Mouse (Mus musculus) CH12.LX (cell line): ENCODE results near the gene Setd3. TPM values are rescaled to one million over a fixed set of nuclear protein-coding genes. Genes with fewer than 3 reads are reported as not detected.

Source experiments
- DNase-seq: peaks from one replicate; pipeline ENCODE4 v3.0.0-alpha.2; 2013; ENCODE audit errors: extremely low read depth
- H3K27ac ChIP-seq: 2 replicates; pipeline ENCODE4 v1.5.1; 2012; ENCODE audit warnings: low read depth, mild to moderate bottlenecking, control low read depth, moderate library complexity; ENCODE audit not compliant: insufficient read depth
- H3K27me3 ChIP-seq: replicated peaks from 2 replicates; pipeline ENCODE3; 2012; ENCODE audit warnings: inconsistent platforms
- H3K36me3 ChIP-seq, 2 experiments: replicated peaks in 1 of 2; 2 replicates each; pipeline versions ENCODE3 to v1.6.1; 2012; ENCODE audit warnings: inconsistent platforms in 1 of 2, low read length in 1 of 2, mild to moderate bottlenecking in 1 of 2, mixed read lengths in 1 of 2, moderate library complexity in 1 of 2; ENCODE audit not compliant: control insufficient read depth in 1 of 2, insufficient read depth in 1 of 2
- H3K4me1 ChIP-seq, 2 experiments: 2 replicates each; pipeline ENCODE4 v1.6.1; 2012; ENCODE audit warnings: inconsistent platforms in 1 of 2, moderate library complexity in 1 of 2; ENCODE audit not compliant: insufficient read depth in 2 of 2, control insufficient read depth in 1 of 2
- H3K4me2 ChIP-seq: 2 replicates; pipeline ENCODE4 v1.6.1; 2012; ENCODE audit warnings: low read depth, mild to moderate bottlenecking, control low read depth; ENCODE audit not compliant: poor library complexity, insufficient read depth, severe bottlenecking
- H3K4me3 ChIP-seq, 3 experiments: fragments of 150-350 bp in 1 of 3; sonication (generic) in 1 of 3; replicated peaks in 1 of 3; 2 replicates each; pipeline versions ENCODE3 to v1.5.1; 2011 to 2012; ENCODE audit warnings: low read depth in 2 of 3, low read length in 2 of 3, mild to moderate bottlenecking in 2 of 3, moderate library complexity in 2 of 3, control low read depth in 1 of 3, improper control_type of control experiment in 1 of 3, inconsistent platforms in 1 of 3, mixed read lengths in 1 of 3; ENCODE audit not compliant: poor library complexity in 1 of 3
- H3K79me2 ChIP-seq: replicated peaks from 2 replicates; pipeline ENCODE4 v1.6.1; 2012; ENCODE audit warnings: mild to moderate bottlenecking, moderate library complexity; ENCODE audit not compliant: control insufficient read depth, poor library complexity, insufficient read depth, severe bottlenecking; ENCODE audit errors: extremely low read depth
- H3K9ac ChIP-seq: 2 replicates; pipeline ENCODE4 v1.6.1; 2012; ENCODE audit warnings: low read depth, mild to moderate bottlenecking, control low read depth, moderate library complexity; ENCODE audit not compliant: insufficient read depth
- H3K9me3 ChIP-seq: replicated peaks from 2 replicates; pipeline ENCODE3; 2012; ENCODE audit warnings: low read length, inconsistent platforms, mixed read lengths
- BHLHE40 ChIP-seq: IDR thresholded peaks from 2 replicates; pipeline ENCODE4 v1.6.1; 2011; ENCODE audit warnings: mild to moderate bottlenecking, low read depth, low read length, improper control_type of control experiment
- CHD1 ChIP-seq: IDR thresholded peaks from 2 replicates; pipeline ENCODE4 v1.6.1; 2012; ENCODE audit warnings: low read depth, low read length, improper control_type of control experiment, inconsistent platforms
- CTCF ChIP-seq, 2 experiments: IDR thresholded peaks in 1 of 2; conservative IDR thresholded peaks in 1 of 2; 2 replicates each; pipeline ENCODE4 v1.5.1; 2011 to 2012; ENCODE audit warnings: low read depth in 2 of 2, low read length in 2 of 2, improper control_type of control experiment in 1 of 2, inconsistent platforms in 1 of 2, mild to moderate bottlenecking in 1 of 2, moderate library complexity in 1 of 2
- GABPA ChIP-seq: IDR thresholded peaks from 2 replicates; pipeline ENCODE4 v1.6.1; 2012; ENCODE audit warnings: low read depth, low read length, improper control_type of control experiment, inconsistent platforms; ENCODE audit not compliant: insufficient replicate concordance
- HCFC1 ChIP-seq: IDR thresholded peaks from 2 replicates; pipeline ENCODE4 v1.6.1; 2012; ENCODE audit warnings: low read depth, mild to moderate bottlenecking, inconsistent platforms, low read length, improper control_type of control experiment
- KAT2A ChIP-seq: IDR thresholded peaks from 2 replicates; pipeline ENCODE4 v1.6.1; 2012; ENCODE audit warnings: low read length, improper control_type of control experiment, inconsistent platforms; ENCODE audit not compliant: insufficient replicate concordance
- MAX ChIP-seq: IDR thresholded peaks from 2 replicates; pipeline ENCODE4 v1.6.1; 2011; ENCODE audit warnings: low read length, improper control_type of control experiment
- MXI1 ChIP-seq: IDR thresholded peaks from 2 replicates; pipeline ENCODE4 v1.6.1; 2011; ENCODE audit warnings: mild to moderate bottlenecking, low read depth, low read length, improper control_type of control experiment
- MYC ChIP-seq: IDR thresholded peaks from 2 replicates; pipeline ENCODE4 v1.6.1; 2011; ENCODE audit warnings: low read depth, mild to moderate bottlenecking, improper control_type of control experiment, low read length
- PAX5 ChIP-seq: IDR thresholded peaks from 2 replicates; pipeline ENCODE4 v1.6.1; 2012; ENCODE audit warnings: low read length, inconsistent platforms, mixed read lengths
- POLR2A ChIP-seq: IDR thresholded peaks from 2 replicates; pipeline ENCODE4 v1.6.1; 2011; ENCODE audit warnings: low read depth, mild to moderate bottlenecking, improper control_type of control experiment, low read length
- POLR2AphosphoS2 ChIP-seq: IDR thresholded peaks from 2 replicates; pipeline ENCODE4 v1.6.1; 2011; ENCODE audit warnings: low read depth, low read length, improper control_type of control experiment
- RAD21 ChIP-seq: IDR thresholded peaks from 2 replicates; pipeline ENCODE4 v1.6.1; 2011; ENCODE audit warnings: low read depth, mild to moderate bottlenecking, low read length, improper control_type of control experiment, moderate library complexity
- RCOR1 ChIP-seq: conservative IDR thresholded peaks from 2 replicates; pipeline ENCODE4 v1.6.1; 2012; ENCODE audit warnings: low read depth, mild to moderate bottlenecking, inconsistent platforms, low read length, improper control_type of control experiment
- UBTF ChIP-seq: IDR thresholded peaks from 2 replicates; pipeline ENCODE4 v1.6.1; 2012; ENCODE audit warnings: low read depth, mild to moderate bottlenecking, inconsistent platforms, low read length, improper control_type of control experiment, moderate library complexity
- USF1 ChIP-seq: IDR thresholded peaks from 2 replicates; pipeline ENCODE4 v1.6.1; 2014; ENCODE audit warnings: low read depth, mild to moderate bottlenecking, inconsistent platforms, low read length, improper control_type of control experiment
- ZMIZ1 ChIP-seq: IDR thresholded peaks from 2 replicates; pipeline ENCODE4 v1.6.1; 2012; ENCODE audit warnings: low read depth, mild to moderate bottlenecking, inconsistent platforms, low read length, improper control_type of control experiment
- dilution Hi-C: fragments of 300-500 bp; cut with MboI; formaldehyde crosslinking; loops from 2 replicates; pipeline ENCODE4 v1.14.3; 2020; ENCODE audit warnings: low sequenced_read_pairs; ENCODE audit not compliant: extremely low pct_unique_long_range_greater_than_20kb, extremely low pct_ligation_motif_present
- in situ Hi-C: fragments of 300-500 bp; cut with MboI; formaldehyde crosslinking; loops from 3 replicates; pipeline ENCODE4 v1.14.3; 2019; ENCODE audit warnings: low sequenced_read_pairs, low pct_ligation_motif_present, low pct_unique_long_range_greater_than_20kb, mixed read lengths
- polyA plus RNA-seq: library from polyadenylated mRNA; unstranded; fragments of >175 nt; gene quantifications from 2 replicates; pipeline ENCODE4 v1.2.1, GENCODE M21; 2012; ENCODE audit warnings: low read depth; ENCODE audit not compliant: insufficient read length
- total RNA-seq, 2 experiments: library from RNA; depleted of rRNA; stranded (reverse); fragments of 300-350 nt in 1 of 2; fragments of >200 nt in 1 of 2; gene quantifications; 2 replicates each; pipeline ENCODE4 v1.2.3; 2012 to 2014

Setd3 gene
- total and polyA plus RNA-seq, 3 experiments, result 44.3 to 65.9 (median 55.8) TPM

GRCm38 (mm10) chr12:108069504-108069903 lies 109.6 kb downstream of the Setd3 start:
- H3K9me3 ChIP-seq, result peaks cover 90% of the 10 kb centered on the region
- no peak overlapping the region for H3K27ac ChIP-seq
- H3K79me2 ChIP-seq, result no peaks in the 10 kb centered on the region
- peaks cover 0 to 2% of the 10 kb centered on the region in 2 experiments for H3K36me3 ChIP-seq
- in situ Hi-C loops (no loop called here), dilution Hi-C loops (no loop called here)
- TF ChIP-seq HCFC1 (no peak), MYC (no peak), BHLHE40 (no peak), POLR2A (no peak), GABPA (no peak), CTCF (conservative IDR thresholded peaks at IDR 0.05 in 1 of 2, IDR thresholded peaks at IDR 0.05 in 1 of 2; ENCODE audit: low read depth in 2 of 2, low read length in 2 of 2) (no peak), USF1 (no peak), ZMIZ1 (no peak), KAT2A (no peak), CHD1 (no peak), RCOR1 (no peak)
- no peaks in the 10 kb centered on the region for H3K4me1 ChIP-seq
- no peak overlapping the region for H3K4me3 ChIP-seq
- no peak for DNase-seq
- H3K4me2 ChIP-seq, result no peak overlapping the region
- no peaks in the 10 kb centered on the region for H3K27me3 ChIP-seq
- no peak overlapping the region for H3K9ac ChIP-seq

- DNase-seq, result no peak
- H3K9me3 ChIP-seq, result peaks cover 87% of the 10 kb centered on the region
- no peaks in the 10 kb centered on the region for H3K27me3 ChIP-seq
- no peak overlapping the region for H3K4me3 ChIP-seq
- in situ Hi-C loops, result no loop called here
- dilution Hi-C loops, result no loop called here
- no peaks in the 10 kb centered on the region for H3K4me1 ChIP-seq
- TF ChIP-seq CHD1 (no peak), POLR2AphosphoS2 (no peak), UBTF (no peak)
- TF ChIP-seq, all 38 proteins: peak for 0
- H3K36me3 ChIP-seq, result peaks cover 0 to 2% of the 10 kb centered on the region in 2 experiments
- H3K9ac ChIP-seq, result no peak overlapping the region
- H3K79me2 ChIP-seq, result no peaks in the 10 kb centered on the region
- H3K27ac ChIP-seq, result no peak overlapping the region
- no peak overlapping the region for H3K4me2 ChIP-seq
Observed at GRCm38 (mm10) chr12:108067811-108068375, 111.2 kb downstream of the Setd3 start.

- TF ChIP-seq MAX (no peak), MXI1 (no peak), RAD21 (no peak), CHD1 (no peak), PAX5 (no peak), USF1 (no peak)
- TF ChIP-seq, all 38 proteins: peak for 0
- in situ Hi-C loops, result no loop called here
- no peak for DNase-seq
- dilution Hi-C loops, result no loop called here
- H3K27me3 ChIP-seq, result no peaks in the 10 kb centered on the region
- no peak overlapping the region for H3K4me2 ChIP-seq
- H3K36me3 ChIP-seq, result peaks cover 0 to under 1% of the 10 kb centered on the region in 2 experiments
- no peaks in the 10 kb centered on the region for H3K79me2 ChIP-seq
- peaks cover 87% of the 10 kb centered on the region for H3K9me3 ChIP-seq
- H3K4me1 ChIP-seq, result no peaks in the 10 kb centered on the region
- H3K4me3 ChIP-seq, result no peak overlapping the region
- no peak overlapping the region for H3K27ac ChIP-seq
- H3K9ac ChIP-seq, result no peak overlapping the region
Observed at GRCm38 (mm10) chr12:108067231-108067630, 111.9 kb downstream of the Setd3 start.
